Mouse (Mus musculus) cortical plate, adult 2 months (tissue): ENCODE measurements around the gene Gtsf1. TPM values are rescaled to one million over a fixed set of nuclear protein-coding genes. Genes with fewer than 3 reads are reported as not detected.

Experiments used
- H3K27ac ChIP-seq: fragments of 200-500 bp; 2 replicates; pipeline ENCODE4 v1.5.1; 2012; ENCODE audit warnings: low read length, control low read depth, inconsistent platforms; ENCODE audit not compliant: insufficient read depth
- H3K4me1 ChIP-seq: fragments of 200-500 bp; 2 replicates; pipeline ENCODE4 v1.6.1; 2011; ENCODE audit warnings: low read length; ENCODE audit not compliant: control insufficient read depth, insufficient read depth
- H3K4me3 ChIP-seq: fragments of 200-500 bp; 2 replicates; pipeline ENCODE4 v1.5.1; 2011; ENCODE audit warnings: mild to moderate bottlenecking, low read length, control low read depth; ENCODE audit not compliant: insufficient read depth
- CTCF ChIP-seq: fragments of 200-500 bp; IDR thresholded peaks from 2 replicates; pipeline ENCODE4 v1.5.1; 2011; ENCODE audit warnings: mild to moderate bottlenecking, control low read depth, low read length; ENCODE audit not compliant: insufficient read depth; ENCODE audit errors: extremely low read depth
- POLR2A ChIP-seq: fragments of 200-500 bp; IDR thresholded peaks from 2 replicates; pipeline ENCODE4 v1.6.1; 2011; ENCODE audit warnings: mild to moderate bottlenecking, low read length, control low read depth; ENCODE audit not compliant: insufficient read depth; ENCODE audit errors: extremely low read depth
- polyA plus RNA-seq: library from polyadenylated mRNA; depleted of rRNA; stranded (reverse); fragments of >200 nt; gene quantifications from 2 replicates; pipeline ENCODE4 v1.2.3, GENCODE M21; 2012

The Gtsf1 gene
- polyA plus RNA-seq, 1 experiment, result 0.23 TPM

- H3K4me3 ChIP-seq, result no peak overlapping the region
- no peak overlapping the region for H3K27ac ChIP-seq
- TF ChIP-seq POLR2A (no peak), CTCF (no peak)
- no peaks in the 10 kb centered on the region for H3K4me1 ChIP-seq
Observed at GRCm38 (mm10) chr15:103378665-103379356, 51.5 kb downstream of the Gtsf1 start.

GRCm38 (mm10) chr15:103377752-103378664 lies 52.3 kb downstream of the Gtsf1 start:
- no peak overlapping the region for H3K4me3 ChIP-seq
- TF ChIP-seq POLR2A, result no peak
- no peak for TF ChIP-seq CTCF
- H3K4me1 ChIP-seq, result no peaks in the 10 kb centered on the region
- no peak overlapping the region for H3K27ac ChIP-seq

DNA sequence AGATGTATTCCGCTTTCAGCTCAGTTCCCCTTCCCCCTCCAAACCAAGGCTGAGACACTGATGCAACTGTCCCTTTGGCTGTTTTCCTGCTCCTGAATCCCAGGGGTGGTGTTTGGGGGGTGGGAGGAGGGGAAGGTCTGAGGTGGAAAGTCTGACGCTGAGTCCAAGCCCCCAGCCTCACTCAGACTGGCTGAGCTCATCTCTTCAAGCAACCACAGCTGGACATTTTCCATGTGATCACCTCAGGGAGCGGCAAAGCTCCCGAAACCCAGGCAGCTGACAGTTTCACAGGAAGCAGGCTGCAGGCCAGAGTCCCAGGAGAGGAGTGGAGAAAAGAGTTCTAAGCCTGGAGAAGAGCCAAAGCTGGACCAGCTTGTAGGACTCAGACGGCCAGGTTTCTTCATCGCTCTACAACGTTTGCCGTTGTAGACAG lies 53.4 kb downstream of the Gtsf1 start:
- no peak overlapping the region for H3K27ac ChIP-seq
- no peak overlapping the region for H3K4me3 ChIP-seq
- TF ChIP-seq POLR2A (no peak), CTCF (no peak)
- H3K4me1 ChIP-seq, result no peaks in the 10 kb centered on the region

DNA sequence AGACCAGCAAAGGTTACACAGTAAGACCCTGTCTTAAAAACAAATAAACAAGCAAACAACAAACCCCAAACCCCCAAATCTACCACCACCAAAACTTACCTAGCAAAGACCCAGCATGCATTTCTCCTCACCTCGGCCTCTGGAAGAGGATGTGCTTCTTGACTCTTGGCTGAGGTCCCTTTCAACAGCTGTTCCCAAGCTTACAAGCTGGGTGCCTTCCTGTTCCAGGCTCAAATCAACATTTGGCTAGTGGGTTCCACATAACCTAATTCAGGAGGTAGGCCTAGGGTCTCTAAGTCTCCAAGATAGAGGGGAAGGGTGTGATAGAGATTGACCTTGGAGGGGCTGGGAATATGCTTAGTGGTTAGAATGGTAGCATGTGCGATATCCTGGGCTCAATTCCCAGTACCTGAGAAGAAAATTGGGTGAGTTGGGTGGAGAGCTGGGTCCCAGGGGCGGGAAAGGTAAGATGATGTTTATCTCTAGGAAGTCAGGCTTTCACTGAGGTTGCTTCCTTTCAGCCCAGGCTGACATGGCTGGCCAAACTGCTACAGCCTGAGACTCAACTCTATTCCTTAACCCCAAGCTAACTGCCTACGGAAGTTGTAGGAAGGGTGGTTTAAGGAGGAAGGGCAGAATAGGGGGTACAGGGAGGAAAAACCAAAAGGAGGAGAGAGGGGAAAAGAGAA lies 55.0 kb downstream of the Gtsf1 start:
- Histone ChIP-seq H3K4me3 (no peak overlapping the region), H3K27ac (no peak overlapping the region), H3K4me1 (no peaks in the 10 kb centered on the region)
- no peak for TF ChIP-seq CTCF
- TF ChIP-seq POLR2A, result no peak

GRCm38 (mm10) chr15:103372461-103372860 lies 57.8 kb downstream of the Gtsf1 start:
- Histone ChIP-seq H3K4me3 (no peak overlapping the region), H3K27ac (no peak overlapping the region), H3K4me1 (no peaks in the 10 kb centered on the region)
- TF ChIP-seq POLR2A (no peak), CTCF (no peak)

- TF ChIP-seq CTCF (no peak), POLR2A (no peak)
- no peak overlapping the region for H3K4me3 ChIP-seq
Observed at GRCm38 (mm10) chr15:103371741-103372140, 58.5 kb downstream of the Gtsf1 start.

GRCm38 (mm10) chr15:103371208-103371607 lies 59.1 kb downstream of the Gtsf1 start:
- no peak overlapping the region for H3K4me3 ChIP-seq
- no peaks in the 10 kb centered on the region for H3K4me1 ChIP-seq
- TF ChIP-seq POLR2A, result no peak
- no peak for TF ChIP-seq CTCF
- no peak overlapping the region for H3K27ac ChIP-seq

More at GRCm38 (mm10) chr15:103371741-103372140, 58.5 kb downstream of the Gtsf1 start:
- no peak overlapping the region for H3K27ac ChIP-seq
- H3K4me1 ChIP-seq, result no peaks in the 10 kb centered on the region

GRCm38 (mm10) chr15:103370462-103370861 lies 59.8 kb downstream of the Gtsf1 start:
- Histone ChIP-seq H3K4me1 (no peaks in the 10 kb centered on the region), H3K27ac (no peak overlapping the region), H3K4me3 (no peak overlapping the region)
- TF ChIP-seq CTCF (no peak), POLR2A (no peak)

- no peak for TF ChIP-seq CTCF
- no peak for TF ChIP-seq POLR2A
- no peak overlapping the region for H3K4me3 ChIP-seq
- no peaks in the 10 kb centered on the region for H3K4me1 ChIP-seq
- no peak overlapping the region for H3K27ac ChIP-seq
Observed at GRCm38 (mm10) chr15:103369123-103369522, 61.1 kb downstream of the Gtsf1 start.
